Mouse (Mus musculus): ENCODE measurements around the gene Myl6. TPM values are rescaled to one million over a fixed set of nuclear protein-coding genes. Genes with fewer than 3 reads are reported as not detected.

Gene Myl6
- 961 and 1,001 TPM in 2 replicates for polyA plus RNA-seq (2015; fragmentation: Nextera tagmentation; extraction: Ambion mirVana)

GRCm38 (mm10) chr10:128493695-128494666 lies at the start of gene Myl6:
TSS of gene Myl6 (minus strand) at chr10:128494145.
- Histone ChIP-seq H3K36me3 (peaks cover 29% of the 10 kb centered on the region), H3K9me3 (no peaks in the 10 kb centered on the region), H3K9ac (peak within 1 kb of the TSS; percentile 91), H3K27me3 (no peaks in the 10 kb centered on the region), H3K4me1 (peaks cover 47% of the 10 kb centered on the region), H3K4me2 (peak within 1 kb of the TSS; percentile 79), H3K4me3 (peak within 1 kb of the TSS; percentile 84), H3K27ac (peak within 1 kb of the TSS; percentile 98)
- under 1% methylated on average over 45 of the region's 45 CpGs for WGBS
- ATAC-seq (ENCODE audit: insufficient number of reproducible peaks, insufficient read depth, low FRiP score, low TSS enrichment, low read depth), result peak; percentile 92

GRCm38 (mm10) chr10:128543100-128543499 lies 49.2 kb upstream of the Myl6 start:
- Histone ChIP-seq H3K4me2 (no peak overlapping the region), H3K27me3 (no peaks in the 10 kb centered on the region), H3K9me3 (no peaks in the 10 kb centered on the region), H3K9ac (no peak overlapping the region), H3K4me3 (no peak overlapping the region), H3K36me3 (peaks cover 45% of the 10 kb centered on the region), H3K27ac (no peak overlapping the region), H3K4me1 (peaks cover 9% of the 10 kb centered on the region)
- 74% methylated on average over 2 of the region's 2 CpGs for WGBS
- no peak for ATAC-seq (ENCODE audit: insufficient number of reproducible peaks, insufficient read depth, low FRiP score, low TSS enrichment, low read depth)

- no peak for ATAC-seq (ENCODE audit: insufficient number of reproducible peaks, insufficient read depth, low FRiP score, low TSS enrichment, low read depth)
- WGBS, result 76% methylated on average over 1 of the region's 1 CpGs
These were observed 44.5 kb upstream of the Myl6 start for GRCm38 (mm10) chr10:128538340-128538870.

GRCm38 (mm10) chr10:128536266-128536940 lies 42.5 kb upstream of the Myl6 start:
- Histone ChIP-seq H3K4me2 (peak overlapping the region; percentile 54), H3K4me1 (peaks cover 10% of the 10 kb centered on the region; the same call in 1 of the 2 replicates), H3K36me3 (peaks cover 5% of the 10 kb centered on the region; the same call in 1 of the 2 replicates), H3K4me3 (peak overlapping the region; percentile 23), H3K9me3 (no peaks in the 10 kb centered on the region), H3K9ac (0 out of 2 replicates have a peak overlapping the region, but pooled peaks have one; percentile 44), H3K27me3 (no peaks in the 10 kb centered on the region), H3K27ac (peak overlapping the region; percentile 74)
- 15% methylated on average over 18 of the region's 18 CpGs for WGBS
- ATAC-seq (ENCODE audit: insufficient number of reproducible peaks, insufficient read depth, low FRiP score, low TSS enrichment, low read depth), result peak; percentile 68

More at GRCm38 (mm10) chr10:128538340-128538870, 44.5 kb upstream of the Myl6 start:
- H3K4me3 ChIP-seq, result no peak overlapping the region
- H3K27me3 ChIP-seq, result no peaks in the 10 kb centered on the region
- peaks cover 10% of the 10 kb centered on the region; the same call in 1 of the 2 replicates for H3K4me1 ChIP-seq
- no peak overlapping the region for H3K9ac ChIP-seq
- peaks cover 22% of the 10 kb centered on the region for H3K36me3 ChIP-seq
- H3K9me3 ChIP-seq, result no peaks in the 10 kb centered on the region
- no peak overlapping the region for H3K4me2 ChIP-seq
- no peak overlapping the region for H3K27ac ChIP-seq

GRCm38 (mm10) chr10:128535624-128536265 lies 41.8 kb upstream of the Myl6 start:
- 67% methylated on average over 4 of the region's 4 CpGs for WGBS
- Histone ChIP-seq H3K4me2 (peak overlapping the region; percentile 54), H3K36me3 (no peaks in the 10 kb centered on the region), H3K9me3 (no peaks in the 10 kb centered on the region), H3K9ac (0 out of 2 replicates have a peak overlapping the region, but pooled peaks have one; percentile 44), H3K27ac (peak overlapping the region; percentile 74), H3K4me1 (peaks cover 10% of the 10 kb centered on the region; the same call in 1 of the 2 replicates), H3K4me3 (peak overlapping the region; percentile 23), H3K27me3 (no peaks in the 10 kb centered on the region)
- ATAC-seq (ENCODE audit: insufficient number of reproducible peaks, insufficient read depth, low FRiP score, low TSS enrichment, low read depth), result no peak

- H3K27ac ChIP-seq, result no peak overlapping the region
- H3K9ac ChIP-seq, result no peak overlapping the region
- H3K9me3 ChIP-seq, result no peaks in the 10 kb centered on the region
- WGBS, result 85% methylated on average over 2 of the region's 2 CpGs
- H3K4me3 ChIP-seq, result no peak overlapping the region
- no peaks in the 10 kb centered on the region for H3K27me3 ChIP-seq
- no peaks in the 10 kb centered on the region for H3K36me3 ChIP-seq
- H3K4me2 ChIP-seq, result no peak overlapping the region
- no peak for ATAC-seq (ENCODE audit: insufficient number of reproducible peaks, insufficient read depth, low FRiP score, low TSS enrichment, low read depth)
- H3K4me1 ChIP-seq, result peaks cover 10% of the 10 kb centered on the region; the same call in 1 of the 2 replicates
These were observed 41.3 kb upstream of the Myl6 start for GRCm38 (mm10) chr10:128535206-128535605.

GRCm38 (mm10) chr10:128526366-128527356 lies 32.7 kb upstream of the Myl6 start:
- Histone ChIP-seq H3K4me1 (peaks cover 19% of the 10 kb centered on the region), H3K9me3 (no peaks in the 10 kb centered on the region), H3K36me3 (peaks cover 8% of the 10 kb centered on the region; the same call in 1 of the 2 replicates), H3K9ac (peak overlapping the region; percentile 62), H3K4me2 (peak overlapping the region; percentile 98), H3K27me3 (peaks cover 28% of the 10 kb centered on the region), H3K27ac (peak overlapping the region; percentile 84), H3K4me3 (peak overlapping the region; percentile 86)
- 31% methylated on average over 28 of the region's 28 CpGs for WGBS
- no peak for ATAC-seq (ENCODE audit: insufficient number of reproducible peaks, insufficient read depth, low FRiP score, low TSS enrichment, low read depth)

GRCm38 (mm10) chr10:128525671-128526308 lies 31.8 kb upstream of the Myl6 start, which contains the start of gene Esyt1:
TSS of gene Esyt1 (minus strand) at chr10:128525871.
- Histone ChIP-seq H3K9ac (peak within 1 kb of the TSS; percentile 82), H3K27ac (peak within 1 kb of the TSS; percentile 84), H3K36me3 (peaks cover 16% of the 10 kb centered on the region), H3K27me3 (peaks cover 28% of the 10 kb centered on the region), H3K4me1 (peaks cover 19% of the 10 kb centered on the region), H3K9me3 (no peaks in the 10 kb centered on the region), H3K4me3 (peak within 1 kb of the TSS; percentile 86), H3K4me2 (peak within 1 kb of the TSS; percentile 98)
- WGBS, result 0% methylated on average over 37 of the region's 37 CpGs
- peak; percentile 95 for ATAC-seq (ENCODE audit: insufficient number of reproducible peaks, insufficient read depth, low FRiP score, low TSS enrichment, low read depth)

- no peaks in the 10 kb centered on the region for H3K9me3 ChIP-seq
- peak overlapping the region; percentile 98 for H3K4me2 ChIP-seq
- peak overlapping the region; percentile 82 for H3K9ac ChIP-seq
- H3K4me3 ChIP-seq, result peak overlapping the region; percentile 86
- peaks cover 19% of the 10 kb centered on the region for H3K4me1 ChIP-seq
- ATAC-seq (ENCODE audit: insufficient number of reproducible peaks, insufficient read depth, low FRiP score, low TSS enrichment, low read depth), result peak; percentile 40
- H3K27ac ChIP-seq, result peak overlapping the region; percentile 84
- WGBS, result under 1% methylated on average over 58 of the region's 58 CpGs
- peaks cover 28% of the 10 kb centered on the region for H3K27me3 ChIP-seq
- peaks cover 24% of the 10 kb centered on the region for H3K36me3 ChIP-seq
These were observed 31.1 kb upstream of the Myl6 start for GRCm38 (mm10) chr10:128524732-128525662.
